ENCODE assay signal across 20 mouse cellular contexts in the genomic region with DNA sequence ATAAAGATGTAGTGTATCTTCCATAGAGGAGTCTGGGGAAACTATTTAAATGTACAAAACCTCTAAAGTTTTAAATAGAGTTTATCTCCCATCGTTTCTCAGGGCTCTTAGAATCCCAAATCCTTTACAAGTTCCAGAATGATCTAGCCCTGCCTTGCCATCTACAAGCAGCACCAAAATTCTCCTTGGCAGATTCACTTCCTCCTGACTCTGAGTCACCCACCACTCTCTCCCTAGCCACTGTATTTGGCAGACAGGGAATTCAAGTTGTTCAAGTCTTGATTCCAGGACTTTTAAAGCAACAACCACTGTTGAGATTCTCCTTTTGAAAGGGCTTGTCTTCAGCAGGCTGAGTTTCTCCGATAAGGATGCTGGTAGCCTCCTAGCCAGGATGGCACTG.
DNase-seq lines count a peak whose midpoint lies in the region; ATAC-seq and TF ChIP-seq lines count a peak whose summit lies in the region.
"Had no signal": no experiment of that assay in that cellular context is flagged by ENCODE, and none has a peak within 500 bp of the region (broad histone marks: within the 10 kb centered on the region; RNA-seq: fewer than 3 reads in every experiment).

No protein-coding gene starts in this region.

- H3K4me3 ChIP-seq in neural tube, embryonic 13.5 days = no peak overlapping the region
- no peak overlapping the region for H3K4me3 ChIP-seq in cerebellum, adult 2 months (replicated peaks; ENCODE audit: insufficient read depth, low read depth, low read length)
- no peak overlapping the region for H3K4me3 ChIP-seq in midbrain, postnatal 0 days (ENCODE audit: low read depth, low read length)
- H3K4me3 ChIP-seq: embryonic facial prominence, embryonic 10.5 days; forebrain, embryonic 10.5 days; heart, adult 2 months; heart, embryonic 12.5 days; hindbrain, embryonic 10.5 days had no signal

- H3K9ac ChIP-seq in neural tube, embryonic 13.5 days = no peak overlapping the region
- H3K9ac ChIP-seq in midbrain, postnatal 0 days (replicated peaks; ENCODE audit: low read length, poor library complexity, severe bottlenecking) = no peak overlapping the region
- H3K9ac ChIP-seq: heart, embryonic 12.5 days had no signal

- peak overlapping the region; percentile 82 for H3K27ac ChIP-seq in neural tube, embryonic 13.5 days (replicated peaks)
- H3K27ac ChIP-seq in cerebellum, adult 2 months (ENCODE audit: insufficient read depth, low read length) = no peak overlapping the region
- H3K27ac ChIP-seq in midbrain, postnatal 0 days (ENCODE audit: low read depth, low read length) = no peak overlapping the region
- H3K27ac ChIP-seq: embryonic facial prominence, embryonic 10.5 days; forebrain, embryonic 10.5 days; heart, adult 2 months; hindbrain, embryonic 10.5 days had no signal

- TF ChIP-seq CTCF in cerebellum, adult 2 months (IDR thresholded peaks at IDR 0.05; ENCODE audit: borderline replicate concordance, insufficient read depth, low read depth, low read length) = no peak
- TF ChIP-seq CTCF in midbrain, postnatal 0 days (IDR thresholded peaks at IDR 0.05) = no peak

- no peak for TF ChIP-seq POLR2A in cerebellum, adult 2 months (IDR thresholded peaks at IDR 0.05; ENCODE audit: borderline replicate concordance, insufficient read depth, low read length)

- H3K9me3 ChIP-seq in neural tube, embryonic 13.5 days = no peaks in the 10 kb centered on the region
- H3K9me3 ChIP-seq in midbrain, postnatal 0 days (ENCODE audit: low read length) = no peaks in the 10 kb centered on the region
- H3K9me3 ChIP-seq: embryonic facial prominence, embryonic 10.5 days; forebrain, embryonic 10.5 days; heart, embryonic 12.5 days; hindbrain, embryonic 10.5 days had no signal

- H3K4me1 ChIP-seq in neural tube, embryonic 13.5 days (replicated peaks) = peaks cover 32% of the 10 kb centered on the region
- no peaks in the 10 kb centered on the region; the same call in 1 of the 2 replicates for H3K4me1 ChIP-seq in cerebellum, adult 2 months (ENCODE audit: control insufficient read depth, insufficient read depth, low read length)
- peaks cover 4% of the 10 kb centered on the region; the same call in 1 of the 2 replicates for H3K4me1 ChIP-seq in midbrain, postnatal 0 days (ENCODE audit: insufficient read depth, low read length)
- H3K4me1 ChIP-seq: heart, embryonic 12.5 days had no signal

- H3K36me3 ChIP-seq in neural tube, embryonic 13.5 days = no peaks in the 10 kb centered on the region
- H3K36me3 ChIP-seq in midbrain, postnatal 0 days (ENCODE audit: insufficient read depth, low read length) = no peaks in the 10 kb centered on the region
- H3K36me3 ChIP-seq: embryonic facial prominence, embryonic 10.5 days; forebrain, embryonic 10.5 days; heart, embryonic 12.5 days; hindbrain, embryonic 10.5 days had no signal

- ATAC-seq in neural tube, embryonic 13.5 days (ENCODE audit: low read depth) = no peak
- no peak for ATAC-seq in midbrain, postnatal 0 days (ENCODE audit: low FRiP score)
- ATAC-seq: forebrain, embryonic 14.5 days; inflammation-experienced regulatory T-cells, adult 6 months; intestine, postnatal 0 days had no signal

- 82% methylated on average over 2 of the region's 2 CpGs for whole genome bisulfite sequencing in neural tube, embryonic 13.5 days
- WGBS in cerebellum, adult 2 months = 87% methylated on average over 2 of the region's 2 CpGs
- WGBS in midbrain, postnatal 0 days = 90% methylated on average over 2 of the region's 2 CpGs

- no peak for DNase-seq in neural tube, embryonic 10.5 days (ENCODE audit: extremely low spot score, low spot score)
- DNase-seq in MN1 (ENCODE audit: low spot score) = peak; percentile 62
- DNase-seq in brain, adult 2 months (ENCODE audit: low read depth, low spot score) = peak; percentile 61
- peak; percentile 6 for DNase-seq in skeletal muscle tissue, adult 2 months (ENCODE audit: low read depth, low spot score)
- no peak for DNase-seq in cerebellum, adult 2 months
- DNase-seq in midbrain, postnatal 0 days (ENCODE audit: low spot score) = no peak
- DNase-seq: adrenal gland, adult 8-10 months; adrenal gland, postnatal 36 days; cerebellum, adult 11 months; cerebellum, adult 9-10 months; gastrocnemius, postnatal 10 days; heart, adult 2 months had no signal

- H3K4me2 ChIP-seq in neural tube, embryonic 13.5 days = no peak overlapping the region
- H3K4me2 ChIP-seq in midbrain, postnatal 0 days (ENCODE audit: low read depth, low read length, poor library complexity, severe bottlenecking) = no peak overlapping the region
- H3K4me2 ChIP-seq: heart, embryonic 12.5 days had no signal

- H3K27me3 ChIP-seq in neural tube, embryonic 13.5 days = no peaks in the 10 kb centered on the region
- H3K27me3 ChIP-seq in cerebellum, adult 2 months (ENCODE audit: control insufficient read depth, insufficient read depth, low read length) = no peaks in the 10 kb centered on the region
- no peaks in the 10 kb centered on the region for H3K27me3 ChIP-seq in midbrain, postnatal 0 days (ENCODE audit: insufficient read depth, low read length)
- H3K27me3 ChIP-seq: heart, embryonic 12.5 days had no signal

Comparison
In these comparisons a context has a peak if more than half of its experiments do, and no peak if none do; other contexts are left out.
1. DNase-seq: peak in MN1 (single experiment), brain, adult 2 months (single experiment) and skeletal muscle tissue, adult 2 months (single experiment); none in neural tube, embryonic 10.5 days (single experiment), cerebellum, adult 2 months (0 of 2) and midbrain, postnatal 0 days (single experiment).